Mouse (Mus musculus) adrenal gland, adult 2 months (tissue): ENCODE data around the gene Olfr713. TPM values are rescaled to one million over a fixed set of nuclear protein-coding genes. Genes with fewer than 3 reads are reported as not detected.

ENCODE experiments used
- DNase-seq: peaks from one replicate; pipeline ENCODE4 v3.0.0; 2021
- long read RNA-seq: library from polyadenylated mRNA; stranded (forward); transcript quantifications from one replicate; pipeline ENCODE4 v2.0.0, GENCODE M21; 2021
- polyA plus RNA-seq: library from polyadenylated mRNA; depleted of rRNA; stranded (reverse); fragments of >200 nt; gene quantifications from 2 replicates; pipeline ENCODE4 v1.2.3, GENCODE M21; 2012; rRNA removed
- total RNA-seq, 2 experiments: library from RNA; stranded (reverse); gene quantifications; 2 replicates each; pipeline ENCODE4 v1.2.3; 2021

Olfr713 gene
- not detected for total RNA-seq
- polyA plus RNA-seq: not detected in 2 replicates
- long read RNA-seq: 0 reads

- DNase-seq: no peak
Measured at GRCm38 (mm10) chr7:107030874-107031273, at the start of gene Olfr713. Gene Olfr713, plus strand, starts transcription at chr7:107031174.

- DNase-seq: no peak
Measured at GRCm38 (mm10) chr7:106985236-106985635, 45.7 kb upstream of the Olfr713 start.

GRCm38 (mm10) chr7:107000798-107001197 is 30.2 kb upstream of the Olfr713 start:
- DNase-seq: no peak

- no peak for DNase-seq
Measured at GRCm38 (mm10) chr7:107004169-107004568, 26.8 kb upstream of the Olfr713 start.

- no peak for DNase-seq
Measured at GRCm38 (mm10) chr7:107005972-107006371, 25.0 kb upstream of the Olfr713 start, which contains the start of gene Olfr2. Gene Olfr2, minus strand, starts transcription at chr7:107006072.

- DNase-seq: no peak
Measured at GRCm38 (mm10) chr7:107039934-107040563, 9.1 kb downstream of the Olfr713 start.

GRCm38 (mm10) chr7:107043136-107043535 is 12.2 kb downstream of the Olfr713 start:
- no peak for DNase-seq

- DNase-seq: no peak
Measured at GRCm38 (mm10) chr7:107044407-107044806, 13.4 kb downstream of the Olfr713 start.

GRCm38 (mm10) chr7:107045833-107046232 is 14.9 kb downstream of the Olfr713 start:
- DNase-seq: no peak

- no peak for DNase-seq
Measured at GRCm38 (mm10) chr7:107047578-107047977, 16.6 kb downstream of the Olfr713 start.

- DNase-seq: no peak
Measured at GRCm38 (mm10) chr7:107070681-107071080, 39.7 kb downstream of the Olfr713 start, which contains the start of gene Olfr714. Gene Olfr714, plus strand, starts transcription at chr7:107070981.

Other genes with a start within 250 kb of the Olfr713 start
- gene Olfr699, start 238.0 kb upstream of the Olfr713 start, total RNA-seq: not detected
- not detected in 2 replicates for gene Olfr699, start 238.0 kb upstream of the Olfr713 start, polyA plus RNA-seq
- not detected for gene Olfr700, start 222.3 kb upstream of the Olfr713 start, total RNA-seq
- gene Olfr700, start 222.3 kb upstream of the Olfr713 start, polyA plus RNA-seq: not detected in 2 replicates
- gene Olfr701, start 217.0 kb upstream of the Olfr713 start, total RNA-seq: not detected
- gene Olfr701, start 217.0 kb upstream of the Olfr713 start, polyA plus RNA-seq: not detected in 2 replicates
- not detected for gene Olfr702, start 197.3 kb upstream of the Olfr713 start, total RNA-seq
- not detected in 2 replicates for gene Olfr702, start 197.3 kb upstream of the Olfr713 start, polyA plus RNA-seq
- not detected for gene Olfr703, start 187.8 kb upstream of the Olfr713 start, total RNA-seq
- gene Olfr703, start 187.8 kb upstream of the Olfr713 start, polyA plus RNA-seq: not detected in 2 replicates
- not detected for gene Olfr704, start 168.0 kb upstream of the Olfr713 start, total RNA-seq
- gene Olfr704, start 168.0 kb upstream of the Olfr713 start, polyA plus RNA-seq: not detected in 2 replicates
- not detected for gene Olfr705, start 154.3 kb upstream of the Olfr713 start, total RNA-seq
- gene Olfr705, start 154.3 kb upstream of the Olfr713 start, polyA plus RNA-seq: not detected in 2 replicates
- gene Olfr706, start 143.0 kb upstream of the Olfr713 start, total RNA-seq: not detected
- gene Olfr706, start 143.0 kb upstream of the Olfr713 start, polyA plus RNA-seq: not detected in 2 replicates
- gene Olfr707, start 129.9 kb upstream of the Olfr713 start, total RNA-seq: not detected
- gene Olfr707, start 129.9 kb upstream of the Olfr713 start, polyA plus RNA-seq: not detected in 2 replicates
- not detected for gene Olfr1532-ps1, start 123.2 kb upstream of the Olfr713 start, total RNA-seq
- not detected in 2 replicates for gene Olfr1532-ps1, start 123.2 kb upstream of the Olfr713 start, polyA plus RNA-seq
- under 1 TPM; 0.07 to 0.09 TPM for gene Olfr709-ps1, start 99.0 kb upstream of the Olfr713 start, total RNA-seq
- not detected in 2 replicates for gene Olfr709-ps1, start 99.0 kb upstream of the Olfr713 start, polyA plus RNA-seq
- not detected for gene Olfr710, start 82.9 kb upstream of the Olfr713 start, total RNA-seq
- gene Olfr710, start 82.9 kb upstream of the Olfr713 start, polyA plus RNA-seq: not detected in 2 replicates
- gene Olfr6, start 67.2 kb upstream of the Olfr713 start, total RNA-seq: not detected
- gene Olfr6, start 67.2 kb upstream of the Olfr713 start, polyA plus RNA-seq: not detected in 2 replicates
- not detected for gene Olfr711, start 55.7 kb upstream of the Olfr713 start, total RNA-seq
- not detected in 2 replicates for gene Olfr711, start 55.7 kb upstream of the Olfr713 start, polyA plus RNA-seq
- gene Olfr2, start 25.1 kb upstream of the Olfr713 start, total RNA-seq: not detected
- not detected in 2 replicates for gene Olfr2, start 25.1 kb upstream of the Olfr713 start, polyA plus RNA-seq
- gene Olfr714, start 39.8 kb downstream of the Olfr713 start, total RNA-seq: not detected
- not detected in 2 replicates for gene Olfr714, start 39.8 kb downstream of the Olfr713 start, polyA plus RNA-seq
- gene Olfr17, start 62.0 kb downstream of the Olfr713 start, total RNA-seq: not detected
- not detected in 2 replicates for gene Olfr17, start 62.0 kb downstream of the Olfr713 start, polyA plus RNA-seq
- not detected for gene Olfr715b, start 79.2 kb downstream of the Olfr713 start, total RNA-seq
- gene Olfr715b, start 79.2 kb downstream of the Olfr713 start, polyA plus RNA-seq: not detected in 2 replicates
- not detected for gene Olfr715, start 99.9 kb downstream of the Olfr713 start, total RNA-seq
- not detected in 2 replicates for gene Olfr715, start 99.9 kb downstream of the Olfr713 start, polyA plus RNA-seq
- not detected for gene Olfr716, start 107.2 kb downstream of the Olfr713 start, total RNA-seq
- gene Olfr716, start 107.2 kb downstream of the Olfr713 start, polyA plus RNA-seq: not detected in 2 replicates
- gene Nlrp14, start 135.8 kb downstream of the Olfr713 start, total RNA-seq: not detected
- not detected in 2 replicates for gene Nlrp14, start 135.8 kb downstream of the Olfr713 start, polyA plus RNA-seq
- gene Rbmxl2, start 178.3 kb downstream of the Olfr713 start, total RNA-seq: not detected
- not detected in 2 replicates for gene Rbmxl2, start 178.3 kb downstream of the Olfr713 start, polyA plus RNA-seq